28 mouse cellular contexts compared by ENCODE assay signal in genomic region chr8:128398472-128399091, GRCm38 (mm10). TPM values are rescaled to one million over a fixed set of nuclear protein-coding genes. Genes with fewer than 3 reads are reported as not detected.
A peak's percentile ranks its signal among the peaks of the same experiment; 100 is the strongest.
DNase-seq lines count a peak whose midpoint lies in the region; ATAC-seq and TF ChIP-seq lines count a peak whose summit lies in the region.
"Had no signal": no experiment of that assay in that cellular context is flagged by ENCODE, and none has a peak within 500 bp of the region (broad histone marks: within the 10 kb centered on the region; RNA-seq: fewer than 3 reads in every experiment).

No protein-coding gene starts in this region.

- no peaks in the 10 kb centered on the region for H3K9me3 ChIP-seq in limb, embryonic 10.5 days (replicated peaks)
- H3K9me3 ChIP-seq: embryonic facial prominence, embryonic 13.5 days; G1E; liver, embryonic 12.5 days; midbrain, embryonic 12.5 days; neural tube, embryonic 13.5 days had no signal

- DNase-seq in heart, adult 2 months = no peak
- DNase-seq in heart, postnatal 36 days = no peak
- peak; percentile 9 to 30 for DNase-seq in left cerebral cortex, postnatal 14 days (ENCODE audit: low spot score in 2 of 2)
- DNase-seq in left cerebral cortex, adult 8-10 months (ENCODE audit: low spot score in 2 of 2) = no peak
- DNase-seq in brain, embryonic 14.5 days (ENCODE audit: low read depth) = peak; percentile 51
- DNase-seq in limb, embryonic 10.5 days (ENCODE audit: low spot score) = no peak
- DNase-seq: adrenal gland, postnatal 36 days; cerebellum, adult 11-12 months; cerebellum, postnatal 25 days; gastrocnemius, postnatal 25 days; heart, adult 18-20 months; kidney, postnatal 25 days; lung, adult 18-20 months; lung, postnatal 10 days; right cerebral cortex, postnatal 25 days; spleen, adult 18-20 months had no signal

- no peak for TF ChIP-seq CTCF in heart, adult 2 months (IDR thresholded peaks at IDR 0.05)
- TF ChIP-seq CTCF in brain, embryonic 14.5 days (IDR thresholded peaks at IDR 0.05; ENCODE audit: borderline replicate concordance, extremely low read depth, insufficient read depth, insufficient read length) = no peak

- H3K27me3 ChIP-seq in heart, adult 2 months (ENCODE audit: control insufficient read depth, insufficient read depth, low read length) = no peaks in the 10 kb centered on the region
- H3K27me3 ChIP-seq in limb, embryonic 10.5 days (ENCODE audit: low read depth, poor library complexity, severe bottlenecking) = no peaks in the 10 kb centered on the region
- H3K27me3 ChIP-seq: CH12.LX; embryonic facial prominence, embryonic 13.5 days; liver, embryonic 12.5 days; midbrain, embryonic 12.5 days; neural tube, embryonic 13.5 days; Patski had no signal

- H3K36me3 ChIP-seq in heart, adult 2 months (ENCODE audit: control insufficient read depth, insufficient read depth, low read length) = peaks cover 75% of the 10 kb centered on the region
- H3K36me3 ChIP-seq in limb, embryonic 10.5 days = no peaks in the 10 kb centered on the region
- H3K36me3 ChIP-seq: embryonic facial prominence, embryonic 13.5 days; G1E; liver, embryonic 12.5 days; midbrain, embryonic 12.5 days; neural tube, embryonic 13.5 days had no signal

- no peak overlapping the region for H3K4me3 ChIP-seq in heart, adult 2 months
- no peak overlapping the region for H3K4me3 ChIP-seq in limb, embryonic 10.5 days
- H3K4me3 ChIP-seq: embryonic facial prominence, embryonic 13.5 days; liver, embryonic 12.5 days; midbrain, embryonic 12.5 days; myocyte; neural tube, embryonic 13.5 days had no signal

- H3K9ac ChIP-seq in heart, adult 2 months (ENCODE audit: low read depth, low read length) = peak overlapping the region; percentile 25; the same call in 1 of the 2 replicates
- H3K9ac ChIP-seq: embryonic facial prominence, embryonic 13.5 days; liver, embryonic 12.5 days; midbrain, embryonic 12.5 days; neural tube, embryonic 13.5 days had no signal

- TF ChIP-seq POLR2A in heart, adult 2 months (IDR thresholded peaks at IDR 0.05; ENCODE audit: insufficient read depth, low read depth, low read length) = no peak
- no peak for TF ChIP-seq POLR2A in brain, embryonic 14.5 days (IDR thresholded peaks at IDR 0.05; ENCODE audit: borderline replicate concordance, extremely low read depth, insufficient read depth, insufficient read length, poor library complexity, severe bottlenecking)

- no peak overlapping the region; the same call in 1 of the 2 replicates for H3K27ac ChIP-seq in heart, adult 2 months
- peak overlapping the region; percentile 77; the same call in 1 of the 2 replicates for H3K27ac ChIP-seq in limb, embryonic 10.5 days
- H3K27ac ChIP-seq: embryonic facial prominence, embryonic 13.5 days; hindbrain, postnatal 0 days; liver, embryonic 12.5 days; midbrain, embryonic 12.5 days; neural tube, embryonic 13.5 days had no signal

- H3K79me2 ChIP-seq in heart, adult 2 months (replicated peaks; ENCODE audit: control insufficient read depth, insufficient read depth, low read length) = peaks cover 30% of the 10 kb centered on the region

- peaks cover 53% of the 10 kb centered on the region for H3K4me1 ChIP-seq in heart, adult 2 months (ENCODE audit: control insufficient read depth, insufficient read depth, low read length)
- H3K4me1 ChIP-seq in limb, embryonic 10.5 days = peaks cover 70% of the 10 kb centered on the region

- no peak for ATAC-seq in CD4-positive, CD25-positive, alpha-beta regulatory T cell, adult 4 months
- ATAC-seq: forebrain, embryonic 16.5 days; hindbrain, postnatal 0 days; intestine, postnatal 0 days; liver, embryonic 12.5 days; Patski had no signal

- no peak for TF ChIP-seq EP300 in heart, adult 2 months (IDR thresholded peaks at IDR 0.05; ENCODE audit: insufficient read depth, low read depth, low read length)

- 74% methylated on average over 11 of the region's 11 CpGs for WGBS in heart, adult 2 months
- 70% methylated on average over 11 of the region's 11 CpGs for WGBS in limb, embryonic 10.5 days

- intact Hi-C loops in heart, adult 2 months (cut with DNase I) = no loop called here
- intact Hi-C loops in heart, postnatal 36 days (cut with DNase I) = no loop called here
- intact Hi-C loops in left cerebral cortex, postnatal 14 days (cut with DNase I) = no loop called here

RNA-seq across cellular contexts. Expression of gene Nrp1, which starts 40.2 kb away (rescaled TPM):
- 100 to 1,000 TPM; 115 TPM for total RNA-seq in heart, adult 2 months (2021)
- polyA plus RNA-seq in heart, adult 2 months (2012; rRNA removed) = 64.5 and 101 TPM in 2 replicates
- 100 to 1,000 TPM; 100 to 116 TPM for total RNA-seq in heart, postnatal 36 days (2021)
- total RNA-seq in left cerebral cortex, postnatal 14 days (2021) = 10 to 100 TPM; 28.1 to 39.9 TPM
- total RNA-seq in left cerebral cortex, adult 8-10 months (2022) = 10 to 100 TPM; 24.9 to 28.0 (median 26.4) TPM
- polyA plus RNA-seq in brain, embryonic 14.5 days (2012; rRNA removed) = 30.7 and 36.2 TPM in 2 replicates
- polyA plus RNA-seq in limb, embryonic 10.5 days (2016; fragmentation: Nextera tagmentation; extraction: Ambion mirVana) = 45.6 and 62.6 TPM in 2 replicates
- 100 to 1,000 TPM; 219 to 377 TPM for polyA plus RNA-seq in CD4-positive, CD25-positive, alpha-beta regulatory T cell, adult 4 months (2017; shearing (Covaris generic))
- polyA plus RNA-seq: G1E had no signal

Comparison
In these comparisons a context has a peak if more than half of its experiments do, and no peak if none do; other contexts are left out.
1. DNase-seq: peak in left cerebral cortex, postnatal 14 days (2 of 2) and brain, embryonic 14.5 days (single experiment); none in heart, adult 2 months (0 of 2), heart, postnatal 36 days (0 of 2), left cerebral cortex, adult 8-10 months (0 of 2) and limb, embryonic 10.5 days (single experiment).